Mouse (Mus musculus) limb, embryonic 12.5 days (tissue): ENCODE results near the gene Clec2g. TPM values are rescaled to one million over a fixed set of nuclear protein-coding genes. Genes with fewer than 3 reads are reported as not detected.
"Not testable (repeated sequence)": the region's sequence is repeated elsewhere in the genome, so short reads cannot be mapped to it uniquely, and the experiment has no call there.

ENCODE experiments used
- ATAC-seq: fragments of 200-750 bp; cut with Nextera tagmentation; 2 replicates; pipeline ENCODE4 v1.8.0; 2017; ENCODE audit warnings: low read depth, moderate TSS enrichment; ENCODE audit not compliant: insufficient number of reproducible peaks, insufficient read depth, low FRiP score, low TSS enrichment
- H3K27ac ChIP-seq: fragments of 300-500 bp; sonication (generic); 2 replicates; pipeline ENCODE4 v1.5.1; 2016; ENCODE audit warnings: mild to moderate bottlenecking, moderate library complexity
- H3K27me3 ChIP-seq: fragments of 300-500 bp; sonication (generic); 2 replicates; pipeline ENCODE4 v1.6.1; 2016; ENCODE audit warnings: mild to moderate bottlenecking, moderate library complexity
- H3K36me3 ChIP-seq: fragments of 300-500 bp; sonication (generic); 2 replicates; pipeline ENCODE4 v1.6.1; 2016; ENCODE audit warnings: mild to moderate bottlenecking, moderate library complexity
- H3K4me1 ChIP-seq: fragments of 300-500 bp; sonication (generic); replicated peaks from 2 replicates; pipeline ENCODE4 v1.6.1; 2016
- H3K4me2 ChIP-seq: fragments of 300-500 bp; sonication (generic); 2 replicates; pipeline ENCODE4 v1.6.1; 2016; ENCODE audit warnings: mild to moderate bottlenecking, moderate library complexity
- H3K4me3 ChIP-seq: fragments of 300-500 bp; sonication (generic); replicated peaks from 2 replicates; pipeline ENCODE4 v1.5.1; 2016; ENCODE audit warnings: mild to moderate bottlenecking
- H3K9ac ChIP-seq: fragments of 300-500 bp; sonication (generic); replicated peaks from 2 replicates; pipeline ENCODE4 v1.6.1; 2016; ENCODE audit warnings: mild to moderate bottlenecking, moderate library complexity
- H3K9me3 ChIP-seq: fragments of 300-500 bp; sonication (generic); 2 replicates; pipeline ENCODE4 v1.6.1; 2016; ENCODE audit warnings: mild to moderate bottlenecking, moderate library complexity
- WGBS: fragments of 180-500 bp; shearing (Covaris S2); methylation state at CpG from one replicate; pipeline ENCODE4 v1.1.7; 2016; 5-methylcytosine and 5-hydroxymethylcytosine counted together
- polyA plus RNA-seq: library from polyadenylated mRNA; unstranded; fragments of >200 nt; fragmentation: Nextera tagmentation; extraction: Ambion mirVana; gene quantifications from 2 replicates; pipeline ENCODE4 v1.2.1, GENCODE M21; 2016

The Clec2g gene
- polyA plus RNA-seq, 1 experiment from 2014 or later, result not detected

GRCm38 (mm10) chr6:128935889-128936665, 1.9 kb downstream of the Clec2g start:
- H3K27me3 ChIP-seq, ATAC-seq, H3K4me1 ChIP-seq, H3K4me3 ChIP-seq, H3K36me3 ChIP-seq, H3K9ac ChIP-seq, H3K9me3 ChIP-seq, H3K4me2 ChIP-seq, H3K27ac ChIP-seq: not testable (repeated sequence)
- 93% methylated on average over 5 of the region's 13 CpGs for WGBS

GRCm38 (mm10) chr6:128941646-128942421, 7.7 kb downstream of the Clec2g start:
- no peaks in the 10 kb centered on the region for H3K27me3 ChIP-seq
- no peaks in the 10 kb centered on the region for H3K4me1 ChIP-seq
- no peaks in the 10 kb centered on the region for H3K36me3 ChIP-seq
- H3K4me2 ChIP-seq, result no peak overlapping the region
- 73% methylated on average over 5 of the region's 5 CpGs for WGBS
- H3K9me3 ChIP-seq, result peaks cover 10% of the 10 kb centered on the region
- no peak overlapping the region for H3K27ac ChIP-seq
- ATAC-seq, result no peak
- H3K9ac ChIP-seq, result no peak overlapping the region
- no peak overlapping the region for H3K4me3 ChIP-seq

GRCm38 (mm10) chr6:128945564-128945963, 11.4 kb downstream of the Clec2g start:
- no peak overlapping the region for H3K4me2 ChIP-seq
- H3K27ac ChIP-seq, result no peak overlapping the region
- H3K4me3 ChIP-seq, result no peak overlapping the region
- peaks cover 10% of the 10 kb centered on the region for H3K9me3 ChIP-seq
- H3K9ac ChIP-seq, result no peak overlapping the region
- H3K36me3 ChIP-seq, result no peaks in the 10 kb centered on the region
- ATAC-seq, result no peak
- H3K4me1 ChIP-seq, result no peaks in the 10 kb centered on the region
- no peaks in the 10 kb centered on the region for H3K27me3 ChIP-seq
- 83% methylated on average over 3 of the region's 3 CpGs for WGBS

- Histone ChIP-seq H3K27ac (no peak overlapping the region), H3K36me3 (no peaks in the 10 kb centered on the region), H3K4me2 (no peak overlapping the region), H3K9ac (no peak overlapping the region), H3K27me3 (no peaks in the 10 kb centered on the region), H3K4me1 (no peaks in the 10 kb centered on the region), H3K4me3 (no peak overlapping the region), H3K9me3 (no peaks in the 10 kb centered on the region)
- WGBS, result 93% methylated on average over 1 of the region's 1 CpGs
- ATAC-seq, result no peak
These were observed 26.9 kb downstream of the Clec2g start for GRCm38 (mm10) chr6:128961110-128961509.

- not testable (repeated sequence) for H3K4me3 ChIP-seq, H3K27ac ChIP-seq, H3K9ac ChIP-seq, H3K4me2 ChIP-seq, ATAC-seq, H3K36me3 ChIP-seq, H3K9me3 ChIP-seq, H3K4me1 ChIP-seq, H3K27me3 ChIP-seq
- WGBS, result 87% methylated on average over 2 of the region's 2 CpGs
These were observed 27.9 kb downstream of the Clec2g start for GRCm38 (mm10) chr6:128962108-128962507.

GRCm38 (mm10) chr6:128964519-128964918, 30.3 kb downstream of the Clec2g start:
- no peaks in the 10 kb centered on the region for H3K4me1 ChIP-seq

GRCm38 (mm10) chr6:128968463-128968862, 34.3 kb downstream of the Clec2g start:
- no peak for ATAC-seq
- H3K4me1 ChIP-seq, result peaks cover 3% of the 10 kb centered on the region; the same call in 1 of the 2 replicates
- no peaks in the 10 kb centered on the region for H3K9me3 ChIP-seq
- H3K27me3 ChIP-seq, result no peaks in the 10 kb centered on the region
- H3K4me2 ChIP-seq, result no peak overlapping the region
- no peak overlapping the region for H3K27ac ChIP-seq
- H3K9ac ChIP-seq, result no peak overlapping the region
- H3K4me3 ChIP-seq, result no peak overlapping the region
- no peaks in the 10 kb centered on the region for H3K36me3 ChIP-seq

More at GRCm38 (mm10) chr6:128964519-128964918, 30.3 kb downstream of the Clec2g start:
- H3K9ac ChIP-seq, result no peak overlapping the region
- no peak overlapping the region for H3K4me3 ChIP-seq
- no peak overlapping the region for H3K4me2 ChIP-seq
- H3K36me3 ChIP-seq, result no peaks in the 10 kb centered on the region
- H3K27me3 ChIP-seq, result no peaks in the 10 kb centered on the region
- ATAC-seq, result no peak
- no peak overlapping the region for H3K27ac ChIP-seq
- H3K9me3 ChIP-seq, result no peaks in the 10 kb centered on the region

- Histone ChIP-seq H3K27ac (no peak overlapping the region), H3K9ac (no peak overlapping the region), H3K27me3 (no peaks in the 10 kb centered on the region), H3K36me3 (no peaks in the 10 kb centered on the region), H3K4me1 (peaks cover 3% of the 10 kb centered on the region; the same call in 1 of the 2 replicates), H3K4me3 (no peak overlapping the region), H3K4me2 (no peak overlapping the region), H3K9me3 (no peaks in the 10 kb centered on the region)
- ATAC-seq, result no peak
- WGBS, result 82% methylated on average over 1 of the region's 1 CpGs
These were observed 35.6 kb downstream of the Clec2g start for GRCm38 (mm10) chr6:128969741-128970140.

GRCm38 (mm10) chr6:128970508-128971393, 36.6 kb downstream of the Clec2g start:
- H3K4me2 ChIP-seq, H3K27me3 ChIP-seq, ATAC-seq, H3K9me3 ChIP-seq, H3K4me1 ChIP-seq, H3K36me3 ChIP-seq, H3K27ac ChIP-seq, H3K9ac ChIP-seq, H3K4me3 ChIP-seq: not testable (repeated sequence)
- 94% methylated on average over 20 of the region's 20 CpGs for WGBS

- Histone ChIP-seq H3K36me3 (no peaks in the 10 kb centered on the region), H3K9ac (no peak overlapping the region), H3K9me3 (no peaks in the 10 kb centered on the region), H3K4me3 (no peak overlapping the region), H3K4me2 (no peak overlapping the region), H3K27ac (no peak overlapping the region), H3K4me1 (peaks cover 3% of the 10 kb centered on the region; the same call in 1 of the 2 replicates), H3K27me3 (no peaks in the 10 kb centered on the region)
- 88% methylated on average over 1 of the region's 1 CpGs for WGBS
- no peak for ATAC-seq
These were observed 37.3 kb downstream of the Clec2g start for GRCm38 (mm10) chr6:128971394-128972039.
